Mouse (Mus musculus): ENCODE measurements around the gene Tnip1.

Gene Tnip1

DNA sequence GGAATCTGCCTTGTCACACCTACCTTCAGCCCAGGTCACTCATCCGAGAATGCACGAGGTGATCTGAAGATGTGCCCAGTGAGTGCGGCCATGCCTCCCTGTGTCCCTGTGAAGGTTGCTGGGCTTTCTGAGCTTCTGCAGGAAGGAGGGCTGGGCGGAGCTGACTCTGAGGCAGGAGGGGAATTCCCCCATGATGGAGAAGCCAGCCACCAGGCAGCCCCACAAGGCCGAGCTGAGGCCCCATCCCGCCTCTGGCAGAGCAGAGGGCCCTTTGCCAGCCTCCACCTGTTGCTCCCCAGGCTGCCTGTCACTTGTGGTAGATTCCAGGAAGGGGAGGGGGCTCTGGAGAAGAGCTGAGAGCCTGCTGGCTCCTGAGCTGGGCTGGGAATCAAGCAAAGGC, at the start of gene Tnip1:
Gene Tnip1 (minus strand): TSS at position 108 of the 400 bp plus-strand sequence.
- no peak for DNase-seq (ENCODE audit: low read depth, low spot score)

DNA sequence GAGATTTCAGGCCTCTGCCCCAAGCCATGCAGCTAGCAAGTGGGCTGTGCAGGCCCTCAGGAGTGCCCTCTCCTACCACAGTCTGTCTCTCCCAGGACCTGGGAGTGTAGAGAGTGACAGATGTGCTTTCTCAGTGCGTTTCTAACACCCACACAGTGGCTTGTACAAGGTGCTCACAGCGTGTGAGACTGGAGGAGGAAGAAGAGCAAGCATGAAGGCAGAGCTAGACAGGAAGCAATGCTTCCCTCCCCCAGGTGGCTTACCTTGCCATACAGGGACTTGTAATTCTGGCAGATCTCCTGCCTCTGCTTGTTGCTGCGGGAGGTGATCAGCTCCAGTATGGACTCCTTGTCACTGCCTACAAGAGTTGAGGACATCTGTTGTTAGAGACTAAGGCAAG, 48.7 kb upstream of the Tnip1 start:
- no peak for DNase-seq (ENCODE audit: low read depth, low spot score)

DNA sequence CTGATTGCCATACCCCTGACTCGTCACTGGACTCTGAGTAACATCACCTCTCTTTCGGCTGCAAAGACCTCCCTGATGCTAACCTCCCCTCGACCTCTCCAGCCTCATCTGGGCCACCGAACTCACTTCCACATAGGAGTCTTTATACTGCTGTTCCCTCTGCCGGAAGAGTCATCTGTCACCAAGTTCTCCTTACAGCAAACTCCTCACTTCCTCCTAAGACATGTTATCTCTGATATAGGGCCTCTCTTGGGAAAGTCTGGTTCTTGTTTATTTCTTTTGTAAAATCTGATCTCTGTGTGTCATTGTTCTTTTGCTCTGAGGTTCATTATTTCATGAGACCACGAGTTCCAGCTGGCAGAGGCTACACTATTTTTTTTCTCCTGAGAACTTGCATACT, 45.5 kb upstream of the Tnip1 start:
- no peak for DNase-seq (ENCODE audit: low read depth, low spot score)

DNA sequence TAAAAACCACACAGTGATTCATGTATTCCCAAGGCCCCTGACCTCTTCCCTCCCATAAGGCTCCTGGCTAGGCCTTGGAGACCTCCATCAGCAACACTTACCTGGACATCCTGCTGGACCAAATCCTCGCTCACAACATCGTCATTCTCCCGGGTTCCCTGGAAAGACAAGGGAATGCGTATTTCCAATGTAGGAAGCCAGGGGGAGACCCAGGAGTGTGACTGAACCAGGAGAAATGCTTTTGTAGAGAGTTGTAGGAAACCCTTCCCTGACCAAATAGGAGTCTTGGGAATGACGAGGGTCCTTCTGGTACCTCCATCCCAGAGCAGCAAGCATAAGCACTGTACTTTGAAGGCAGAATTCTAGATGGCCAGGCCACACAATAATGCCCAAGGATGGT, 43.0 kb upstream of the Tnip1 start:
- DNase-seq (ENCODE audit: low read depth, low spot score) = no peak

DNA sequence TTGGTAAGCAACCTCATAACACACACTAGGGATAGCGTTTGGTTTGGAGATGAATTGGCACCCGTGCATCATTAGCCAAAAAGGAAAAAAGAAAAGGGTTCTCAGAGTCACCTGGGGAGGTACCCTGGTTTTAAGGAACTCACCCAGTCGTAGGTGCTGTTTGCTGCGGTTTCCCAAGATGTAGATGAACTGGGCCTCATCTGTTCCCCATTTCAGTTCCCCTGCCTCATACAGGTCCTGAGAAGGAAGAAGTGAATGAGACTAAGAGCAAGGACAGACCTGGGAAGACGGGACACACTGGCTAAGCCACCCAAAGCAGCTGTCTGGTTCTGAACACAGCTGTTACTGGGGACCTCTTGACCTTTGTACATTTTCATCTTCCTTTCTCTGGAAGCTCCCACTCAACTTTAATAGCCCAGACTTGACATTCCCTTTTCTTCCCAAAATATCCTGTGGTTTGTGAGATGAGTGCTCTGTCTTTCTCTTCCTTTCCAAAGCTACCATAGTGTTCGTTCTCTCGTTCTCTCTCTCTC, 42.3 kb upstream of the Tnip1 start:
- no peak for DNase-seq (ENCODE audit: low read depth, low spot score)

DNA sequence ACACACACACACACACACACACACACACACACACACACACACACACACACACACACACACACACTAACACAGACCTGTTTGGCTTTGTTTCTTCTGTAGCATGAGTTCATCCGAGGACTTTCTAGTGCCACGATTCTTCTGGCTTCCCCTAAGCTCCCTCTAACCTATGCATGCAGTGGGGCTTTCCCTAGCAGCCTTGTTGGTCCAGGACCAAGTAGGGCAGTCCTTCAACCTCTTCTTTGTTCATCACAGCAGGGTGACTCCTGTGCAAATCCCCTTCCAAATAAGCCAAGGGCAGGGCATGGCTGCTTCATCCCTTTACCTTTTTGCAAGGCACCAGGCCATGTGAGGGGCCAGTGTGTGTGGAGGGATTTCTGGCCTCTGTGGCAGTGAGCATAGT, 36.0 kb upstream of the Tnip1 start:
- no peak for DNase-seq (ENCODE audit: low read depth, low spot score)

DNA sequence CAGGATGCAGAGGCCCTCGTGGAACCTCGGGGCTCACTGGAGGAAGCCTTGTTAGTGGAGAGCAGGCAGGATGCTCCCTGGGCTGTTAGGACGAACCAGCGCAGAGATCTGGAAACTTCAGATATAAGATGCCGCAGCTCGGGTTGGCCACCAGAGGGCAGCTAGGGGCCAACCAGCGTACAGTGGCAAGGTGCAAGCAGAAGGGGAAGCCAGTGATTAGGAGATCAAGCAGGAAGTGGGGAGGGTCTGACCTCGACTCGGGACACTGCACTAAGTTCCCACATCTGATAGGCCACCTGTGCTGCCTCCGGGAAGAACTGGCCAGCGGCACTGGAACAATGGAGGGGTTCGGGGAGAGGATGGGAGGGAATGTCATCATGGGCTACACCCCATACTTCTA, 35.6 kb upstream of the Tnip1 start:
- DNase-seq (ENCODE audit: low read depth, low spot score) = peak; percentile 44

DNA sequence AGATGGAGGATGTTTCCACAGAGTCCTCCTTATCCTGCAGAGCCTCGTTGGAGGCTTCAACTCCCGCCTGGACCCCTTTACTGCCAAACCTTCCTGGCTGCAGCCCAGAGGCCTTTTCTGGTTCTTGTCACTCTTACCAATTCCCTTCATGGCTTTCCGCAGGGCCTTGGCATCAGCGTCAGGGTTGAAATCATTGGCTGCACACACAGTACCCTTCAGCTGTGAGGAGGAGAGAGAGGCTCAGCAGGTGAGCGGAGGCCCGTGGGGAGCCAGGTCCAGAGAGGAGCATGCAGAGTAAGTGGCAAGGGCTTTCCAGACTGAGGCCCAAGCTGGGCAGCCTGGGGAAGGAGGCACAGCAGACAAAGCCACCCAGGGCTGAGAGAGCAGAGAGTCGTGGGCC, 33.5 kb upstream of the Tnip1 start:
- no peak for DNase-seq (ENCODE audit: low read depth, low spot score)

DNA sequence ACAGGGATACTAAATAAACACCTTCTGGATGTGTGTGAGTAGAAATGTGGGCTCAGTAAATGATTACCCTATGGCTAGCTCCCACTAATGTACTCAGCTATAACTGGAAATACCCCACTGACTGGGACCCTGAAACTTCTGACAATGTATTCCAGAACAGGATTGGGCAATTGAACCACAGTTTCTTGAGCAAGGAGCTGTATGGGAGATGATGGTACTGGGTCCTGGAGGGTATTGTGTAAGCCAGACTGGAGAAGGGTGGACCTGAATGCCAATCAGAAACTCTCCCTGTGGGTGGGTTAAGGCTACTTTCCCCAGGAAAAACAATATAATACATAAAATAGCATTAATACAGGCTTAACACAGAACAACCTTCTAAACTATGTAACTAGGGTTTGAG, 27.2 kb upstream of the Tnip1 start:
- no peak for DNase-seq (ENCODE audit: low read depth, low spot score)

DNA sequence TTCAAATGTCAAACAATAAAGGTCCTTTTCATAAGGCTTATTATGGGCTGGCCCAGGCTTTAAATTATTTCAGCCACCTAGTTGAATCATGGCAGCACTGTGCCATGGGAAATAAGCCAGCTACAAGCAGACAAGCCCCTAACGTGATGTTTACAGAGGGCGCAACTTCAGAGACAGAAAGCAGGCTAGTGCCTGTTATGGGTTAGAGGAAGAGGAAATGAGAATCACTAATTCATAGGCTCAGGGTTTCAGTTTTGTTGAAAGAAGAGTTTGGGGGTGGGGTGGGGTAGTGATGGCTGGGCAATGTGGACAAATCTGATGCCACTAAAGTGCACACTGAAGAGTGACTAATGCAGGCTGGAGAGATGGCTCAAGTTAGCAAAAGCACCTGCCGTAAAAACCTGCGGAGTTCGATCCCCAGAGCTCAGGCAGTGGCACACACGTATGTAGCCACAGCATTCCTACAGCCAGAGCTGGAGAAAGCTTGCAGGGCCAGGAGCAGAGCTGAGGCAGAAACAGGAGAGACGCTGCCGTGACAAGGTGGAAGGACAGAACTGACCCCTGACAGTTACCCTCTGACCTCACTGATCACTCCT, 26.1 kb upstream of the Tnip1 start:
- DNase-seq (ENCODE audit: low read depth, low spot score) = no peak

DNA sequence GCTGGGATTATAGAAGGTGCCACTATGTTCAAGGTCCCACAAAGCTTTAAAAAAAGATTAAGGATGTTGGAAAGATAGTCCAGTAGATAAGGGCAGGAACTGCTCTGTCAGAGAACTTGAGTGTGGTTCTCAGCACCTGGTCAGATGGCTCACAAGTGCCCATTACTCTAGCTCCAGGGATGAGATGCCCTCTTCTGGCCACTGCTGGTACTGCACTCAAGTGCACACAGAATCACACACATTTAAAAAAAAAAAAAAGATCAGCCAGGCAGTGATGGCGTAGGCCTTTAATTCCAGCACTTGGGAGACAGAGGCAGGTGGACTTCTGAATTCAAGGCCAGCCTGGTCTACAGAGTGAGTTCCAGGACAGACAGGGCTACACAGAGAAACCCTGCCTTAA, 25.3 kb upstream of the Tnip1 start:
- DNase-seq (ENCODE audit: low read depth, low spot score) = no peak

DNA sequence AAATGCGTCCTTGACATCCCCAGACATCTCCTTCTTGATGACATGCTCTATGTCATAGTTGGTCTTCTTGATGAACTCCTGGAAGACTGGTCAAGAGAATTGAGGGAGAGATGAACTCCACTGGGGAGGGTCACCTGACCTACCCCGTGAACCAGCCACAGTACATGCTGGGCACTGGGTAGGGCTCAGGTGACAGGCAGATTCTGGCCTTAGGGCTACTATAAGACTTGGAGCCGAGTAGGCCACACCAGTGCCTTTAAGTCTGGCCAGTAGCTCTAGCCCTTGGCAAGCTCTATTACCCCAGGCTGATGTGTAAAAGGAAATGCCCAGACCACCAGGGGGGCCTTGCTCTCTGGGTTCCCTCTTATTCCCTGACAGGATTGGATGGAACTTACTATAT, 22.4 kb upstream of the Tnip1 start:
- DNase-seq (ENCODE audit: low read depth, low spot score) = no peak

DNA sequence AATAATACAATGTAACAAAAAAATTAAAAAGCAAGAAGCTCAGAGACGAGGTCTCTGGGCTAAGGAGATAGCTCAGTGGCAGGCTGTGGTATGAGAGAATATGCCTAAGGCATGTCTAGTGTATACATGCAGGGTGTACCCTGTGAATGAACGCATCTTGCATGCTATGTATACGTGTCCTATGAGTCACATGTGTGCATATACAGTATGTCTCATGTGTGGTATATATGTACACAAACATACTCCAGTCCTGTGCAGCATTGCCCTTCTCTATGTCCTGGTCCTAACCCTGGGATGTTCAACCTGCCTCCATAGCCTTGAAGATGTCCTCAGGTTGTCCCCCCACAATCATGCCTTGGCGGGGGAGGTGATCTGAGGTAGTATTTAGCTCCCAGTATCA, 21.9 kb upstream of the Tnip1 start:
- no peak for DNase-seq (ENCODE audit: low read depth, low spot score)

DNA sequence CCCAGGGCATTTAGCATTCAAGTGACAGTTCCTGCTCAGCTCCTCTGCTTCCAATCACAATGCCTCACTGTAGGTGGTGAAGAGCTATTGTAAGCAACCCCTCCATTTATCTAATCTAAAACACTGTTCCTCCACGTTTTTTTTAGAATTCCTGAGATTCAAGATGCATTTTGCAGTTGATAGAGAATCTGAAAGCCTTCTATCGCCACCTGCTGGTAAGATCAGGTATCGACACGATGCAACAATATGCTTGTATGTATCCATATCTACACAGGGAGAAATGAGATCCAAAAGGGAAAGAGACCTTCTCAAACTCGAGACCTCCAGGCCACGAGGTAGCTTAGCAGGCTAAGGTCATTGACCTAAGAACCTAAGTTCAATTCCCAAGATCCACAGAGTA, 21.4 kb upstream of the Tnip1 start:
- DNase-seq (ENCODE audit: low read depth, low spot score) = peak; percentile 54

DNA sequence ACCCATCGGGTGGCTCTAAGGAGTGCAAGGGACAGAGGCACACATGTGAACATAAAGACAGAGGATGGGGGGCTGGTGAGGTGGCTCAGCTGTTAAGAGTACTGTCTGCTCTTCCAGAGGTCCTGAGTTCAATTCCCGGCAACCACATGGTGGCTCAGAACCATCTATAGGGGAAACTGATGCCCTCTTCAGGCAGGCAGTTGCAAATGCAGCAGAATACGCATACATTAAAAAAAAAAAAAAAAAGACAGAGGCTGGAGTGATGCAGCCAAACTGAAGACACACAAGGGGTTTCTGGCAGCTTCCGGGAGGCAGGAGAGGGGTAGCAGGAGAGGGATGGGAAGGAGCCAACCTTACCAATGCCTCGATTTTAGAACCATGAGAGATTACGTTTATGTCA, 19.8 kb upstream of the Tnip1 start:
- DNase-seq (ENCODE audit: low read depth, low spot score) = no peak

DNA sequence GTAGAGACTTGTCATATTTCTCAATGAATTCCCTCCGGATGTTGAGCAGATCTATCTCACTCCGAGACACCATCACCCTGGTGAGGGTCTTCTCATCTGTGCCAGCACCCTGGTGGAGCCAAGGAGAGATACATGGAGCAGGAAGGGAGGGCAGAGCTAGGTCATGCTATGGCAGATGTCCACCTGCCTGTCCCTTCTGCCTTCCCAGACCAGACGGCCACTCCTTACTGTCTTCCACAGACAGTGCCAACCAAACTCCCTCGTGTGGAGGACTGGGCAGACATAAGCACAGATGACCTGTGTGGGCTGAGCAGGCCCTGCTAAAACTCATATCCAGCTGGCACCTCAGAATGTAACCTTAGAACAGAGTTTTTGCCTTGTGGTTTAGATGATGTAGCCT, 18.9 kb upstream of the Tnip1 start:
- DNase-seq (ENCODE audit: low read depth, low spot score) = no peak

DNA sequence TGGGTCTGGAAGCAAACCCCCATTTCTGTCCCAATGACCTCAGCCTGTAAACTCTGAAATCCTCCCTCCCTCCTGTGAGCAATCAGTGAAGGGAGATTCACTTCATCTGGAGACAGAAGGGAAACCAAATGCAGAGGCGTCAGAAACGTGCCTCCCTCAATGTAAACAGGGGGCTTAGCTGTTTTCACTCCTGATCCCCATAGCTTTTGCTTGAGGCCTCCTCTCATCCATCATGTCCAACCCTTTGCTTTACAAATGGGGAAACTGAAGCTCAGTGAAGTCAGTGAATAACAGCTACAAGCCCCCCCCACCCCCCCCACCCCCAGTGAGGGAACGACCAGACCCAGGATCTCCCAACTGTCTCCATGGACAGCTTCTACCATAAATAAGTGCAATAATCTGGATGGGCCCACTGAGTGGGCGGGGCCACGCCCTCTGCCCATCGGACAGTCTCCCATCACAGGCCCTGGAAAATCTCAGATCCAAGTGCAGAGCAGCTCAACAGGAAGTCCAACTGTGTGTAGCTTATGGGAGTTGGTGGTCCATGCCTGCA, 14.7 kb upstream of the Tnip1 start:
- no peak for DNase-seq (ENCODE audit: low read depth, low spot score)

DNA sequence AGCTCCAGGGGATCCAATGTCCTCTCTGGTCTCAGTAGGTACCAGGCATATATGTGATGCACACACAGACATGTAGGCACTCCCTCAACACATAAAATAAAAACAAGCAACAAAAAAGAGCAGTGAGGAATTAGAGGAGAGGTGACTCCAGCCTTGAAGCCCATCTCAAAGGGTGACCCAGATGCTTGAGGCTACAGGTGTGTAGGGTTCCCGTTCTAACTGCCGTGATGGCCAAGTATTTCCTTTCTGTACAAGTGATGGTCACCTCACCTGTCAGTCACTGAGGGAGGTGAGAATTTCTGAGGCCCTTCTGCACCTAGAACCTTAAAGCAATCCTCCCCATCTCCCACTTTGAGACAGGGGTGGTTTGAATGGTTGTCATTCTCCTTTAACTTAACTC, 13.6 kb upstream of the Tnip1 start:
- no peak for DNase-seq (ENCODE audit: low read depth, low spot score)

DNA sequence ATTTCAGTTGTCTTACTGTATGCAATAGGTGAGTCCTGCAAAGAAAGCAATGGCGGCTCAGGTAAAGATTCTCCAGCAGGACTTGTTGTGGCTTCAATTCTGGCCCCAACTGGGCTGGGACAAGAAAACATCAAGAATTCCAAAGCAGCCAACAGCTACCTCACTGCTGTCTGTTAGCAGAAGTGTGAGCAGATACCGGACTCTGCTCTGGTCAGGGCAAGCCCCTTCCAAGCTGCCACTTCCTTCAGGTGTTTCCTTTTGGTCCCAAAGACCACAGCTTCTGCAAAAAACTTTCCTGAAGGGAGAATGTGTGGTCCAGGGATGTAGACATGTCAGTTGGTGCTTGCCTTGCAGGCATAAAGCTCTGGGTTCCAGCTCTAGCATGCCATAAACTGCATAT, 13.0 kb upstream of the Tnip1 start:
- no peak for DNase-seq (ENCODE audit: low read depth, low spot score)

DNA sequence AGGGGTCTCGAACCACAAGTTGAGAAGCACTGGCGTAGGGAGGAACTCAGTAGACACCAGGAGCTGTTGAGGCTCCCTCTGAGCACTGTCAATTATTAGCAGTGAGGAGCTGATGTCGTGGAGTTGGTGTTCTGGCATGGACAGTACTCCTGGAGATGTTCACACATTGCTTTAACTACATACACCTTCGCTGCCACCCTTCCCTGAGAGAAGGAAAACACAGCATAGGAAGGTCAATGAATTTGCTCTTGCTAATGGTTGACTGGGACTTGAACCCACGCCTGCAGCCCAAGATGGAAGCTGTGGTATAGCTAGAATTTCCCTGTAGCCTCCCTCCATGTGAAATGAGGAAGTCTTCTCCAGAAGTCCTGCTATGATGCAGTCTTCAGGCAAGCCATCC, 12.6 kb upstream of the Tnip1 start:
- DNase-seq (ENCODE audit: low read depth, low spot score) = no peak

DNA sequence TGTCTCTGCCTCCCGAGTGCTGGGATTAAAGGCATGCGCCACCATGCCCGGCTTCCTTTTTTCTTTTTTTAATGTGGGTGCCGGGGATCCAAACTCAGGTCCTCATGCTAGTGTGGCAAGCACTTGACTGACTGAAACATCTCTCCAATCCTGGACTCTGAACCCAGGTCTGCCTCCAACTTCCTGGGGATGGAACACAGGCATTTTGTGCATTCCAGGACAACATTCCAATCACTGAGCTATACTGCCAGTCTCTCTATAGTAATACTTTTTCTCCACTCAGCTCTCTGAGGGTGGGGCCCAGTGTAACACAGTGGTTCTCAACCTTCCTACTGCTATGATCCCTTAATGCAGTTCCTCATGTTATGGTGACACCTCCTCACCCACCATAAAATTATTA, 11.9 kb upstream of the Tnip1 start:
- DNase-seq (ENCODE audit: low read depth, low spot score) = no peak

DNA sequence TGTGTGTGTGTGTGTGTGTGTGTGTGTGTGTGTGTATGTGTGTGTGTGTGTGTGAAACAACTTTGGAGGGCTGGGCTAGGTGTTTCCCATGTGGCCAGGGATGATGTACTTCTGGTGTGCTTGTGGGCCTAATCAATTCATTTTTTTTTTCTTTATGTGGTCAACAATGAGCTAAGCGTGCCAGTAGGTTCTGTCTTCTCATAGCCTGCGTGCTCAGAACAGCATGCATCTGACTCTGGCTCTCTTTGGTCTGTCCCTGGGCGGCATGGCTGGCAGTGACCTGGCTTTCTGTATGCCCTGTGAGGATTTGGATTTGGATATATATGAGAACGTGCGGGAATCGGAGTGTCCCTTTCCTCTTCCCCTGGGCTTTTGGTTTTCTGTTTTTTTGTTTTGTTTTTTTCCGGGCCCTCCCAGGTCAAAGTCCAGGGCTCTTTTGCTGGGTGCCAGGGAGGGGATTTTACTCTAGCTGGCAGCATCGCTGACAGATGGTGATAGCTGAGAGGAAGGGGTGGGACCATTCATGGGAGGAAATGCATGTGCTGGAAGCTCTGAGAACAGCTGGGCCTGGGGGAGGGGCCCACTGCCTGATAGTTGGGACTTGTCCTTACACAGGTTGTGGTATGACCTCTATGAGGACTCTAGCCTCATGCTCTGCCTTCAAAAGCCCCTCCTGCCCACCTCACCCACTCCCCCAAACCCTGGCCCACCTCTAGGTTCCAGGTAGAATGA, 10.9 kb upstream of the Tnip1 start:
- no peak for DNase-seq (ENCODE audit: low read depth, low spot score)

DNA sequence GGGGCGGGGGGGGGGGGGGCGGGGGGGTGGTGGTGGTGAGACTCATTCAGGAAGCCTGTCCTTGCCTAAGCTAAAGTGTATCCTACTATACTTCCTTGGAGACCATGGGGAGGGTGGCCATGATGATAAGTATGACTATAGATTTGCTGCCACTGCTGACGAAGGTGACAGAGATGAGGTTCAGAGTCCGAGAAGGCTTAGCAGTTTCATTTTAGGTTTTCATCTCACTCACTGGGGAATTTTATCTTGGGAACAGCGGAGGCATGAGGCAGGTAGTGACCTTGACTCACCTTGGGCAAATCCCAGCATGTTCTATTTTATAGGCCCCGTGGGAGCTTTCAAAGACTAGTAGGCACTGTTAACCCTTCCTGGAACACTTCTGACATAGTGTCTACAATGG, 10.1 kb upstream of the Tnip1 start:
- no peak for DNase-seq (ENCODE audit: low read depth, low spot score)
